Mouse (Mus musculus) forebrain, embryonic 13.5 days (tissue): ENCODE data around the gene Gdnf. TPM values are rescaled to one million over a fixed set of nuclear protein-coding genes. Genes with fewer than 3 reads are reported as not detected.

Experiments
- ATAC-seq: fragments of 200-750 bp; cut with Nextera tagmentation; 2 replicates; pipeline ENCODE4 v1.8.0; 2017
- H3K27ac ChIP-seq: fragments of 300-500 bp; sonication (generic); 2 replicates; pipeline ENCODE4 v1.5.1; 2015; ENCODE audit warnings: inconsistent platforms, mild to moderate bottlenecking, moderate library complexity
- H3K27me3 ChIP-seq: fragments of 300-500 bp; sonication (generic); 2 replicates; pipeline ENCODE4 v1.6.1; 2015; ENCODE audit warnings: mild to moderate bottlenecking, inconsistent platforms
- H3K36me3 ChIP-seq: fragments of 300-500 bp; sonication (generic); 2 replicates; pipeline ENCODE4 v1.6.1; 2015; ENCODE audit warnings: mild to moderate bottlenecking, inconsistent platforms; ENCODE audit not compliant: poor library complexity, severe bottlenecking
- H3K4me1 ChIP-seq: fragments of 300-500 bp; sonication (generic); 2 replicates; pipeline ENCODE4 v1.6.1; 2015; ENCODE audit warnings: inconsistent platforms
- H3K4me2 ChIP-seq: fragments of 300-500 bp; sonication (generic); 2 replicates; pipeline ENCODE4 v1.6.1; 2015; ENCODE audit warnings: inconsistent platforms, mild to moderate bottlenecking, moderate library complexity
- H3K4me3 ChIP-seq: fragments of 300-500 bp; sonication (generic); 2 replicates; pipeline ENCODE4 v1.5.1; 2015; ENCODE audit warnings: mild to moderate bottlenecking, inconsistent platforms
- H3K9ac ChIP-seq: fragments of 300-500 bp; sonication (generic); 2 replicates; pipeline ENCODE4 v1.6.1; 2015; ENCODE audit warnings: mild to moderate bottlenecking, inconsistent platforms
- H3K9me3 ChIP-seq: fragments of 300-500 bp; sonication (generic); replicated peaks from 2 replicates; pipeline ENCODE4 v1.6.1; 2016; ENCODE audit warnings: inconsistent platforms
- WGBS: fragments of 180-500 bp; shearing (Covaris S2); methylation state at CpG from one replicate; pipeline ENCODE4 v1.1.7; 2015; 5-methylcytosine and 5-hydroxymethylcytosine counted together
- polyA plus RNA-seq: library from polyadenylated mRNA; unstranded; fragments of >200 nt; fragmentation: Nextera tagmentation; extraction: Ambion mirVana; gene quantifications from 2 replicates; pipeline ENCODE4 v1.2.1, GENCODE M21; 2015

The Gdnf gene
- not detected in 2 replicates for polyA plus RNA-seq

GRCm38 (mm10) chr15:7810556-7811252 is at the start of gene Gdnf:
Gene Gdnf, plus strand, starts transcription at chr15:7810846.
- Histone ChIP-seq H3K9me3 (no peaks in the 10 kb centered on the region), H3K4me2 (peak within 1 kb of the TSS; percentile 94), H3K27me3 (peaks cover 99% of the 10 kb centered on the region), H3K4me1 (peaks cover 45% of the 10 kb centered on the region), H3K9ac (peak within 1 kb of the TSS; percentile 56), H3K4me3 (peak within 1 kb of the TSS; percentile 50), H3K27ac (no peak within 1 kb of the TSS), H3K36me3 (no peaks in the 10 kb centered on the region)
- peak; percentile 57 for ATAC-seq
- WGBS = under 1% methylated on average over 64 of the region's 73 CpGs

- no peak for ATAC-seq
- H3K9me3 ChIP-seq = no peaks in the 10 kb centered on the region
- H3K4me1 ChIP-seq = no peaks in the 10 kb centered on the region
- H3K36me3 ChIP-seq = no peaks in the 10 kb centered on the region
- H3K27ac ChIP-seq = no peak overlapping the region
- WGBS = 91% methylated on average over 7 of the region's 7 CpGs
- H3K4me3 ChIP-seq = no peak overlapping the region
- no peak overlapping the region for H3K4me2 ChIP-seq
- no peaks in the 10 kb centered on the region for H3K27me3 ChIP-seq
- no peak overlapping the region for H3K9ac ChIP-seq
Observed at GRCm38 (mm10) chr15:7767166-7767565, 43.5 kb upstream of the Gdnf start.

- Histone ChIP-seq H3K27ac (no peak overlapping the region), H3K9me3 (no peaks in the 10 kb centered on the region), H3K4me1 (no peaks in the 10 kb centered on the region), H3K27me3 (no peaks in the 10 kb centered on the region), H3K9ac (no peak overlapping the region), H3K4me2 (no peak overlapping the region), H3K36me3 (no peaks in the 10 kb centered on the region), H3K4me3 (no peak overlapping the region)
- WGBS = 86% methylated on average over 8 of the region's 8 CpGs
- ATAC-seq = no peak
Observed at GRCm38 (mm10) chr15:7772983-7773382, 37.7 kb upstream of the Gdnf start.

GRCm38 (mm10) chr15:7781517-7781916 is 29.1 kb upstream of the Gdnf start:
- no peak overlapping the region for H3K4me3 ChIP-seq
- no peak overlapping the region for H3K4me2 ChIP-seq
- no peak overlapping the region for H3K27ac ChIP-seq
- WGBS = 89% methylated on average over 5 of the region's 5 CpGs
- H3K9ac ChIP-seq = no peak overlapping the region
- H3K9me3 ChIP-seq = no peaks in the 10 kb centered on the region; the same call in 1 of the 2 replicates
- no peaks in the 10 kb centered on the region for H3K27me3 ChIP-seq
- ATAC-seq = no peak
- H3K36me3 ChIP-seq = no peaks in the 10 kb centered on the region
- H3K4me1 ChIP-seq = no peaks in the 10 kb centered on the region

- no peak for ATAC-seq
- Histone ChIP-seq H3K4me2 (peak overlapping the region; percentile 94), H3K9me3 (no peaks in the 10 kb centered on the region), H3K4me3 (peak overlapping the region; percentile 50), H3K9ac (peak overlapping the region; percentile 56), H3K27ac (no peak overlapping the region), H3K36me3 (no peaks in the 10 kb centered on the region), H3K27me3 (peaks cover 93% of the 10 kb centered on the region), H3K4me1 (peaks cover 38% of the 10 kb centered on the region)
- WGBS = under 1% methylated on average over 29 of the region's 32 CpGs
Observed at GRCm38 (mm10) chr15:7809841-7810391, 730 bp upstream of the Gdnf start.

- Histone ChIP-seq H3K9me3 (no peaks in the 10 kb centered on the region), H3K4me2 (peak overlapping the region; percentile 94), H3K4me3 (peak overlapping the region; percentile 50), H3K4me1 (peaks cover 48% of the 10 kb centered on the region), H3K9ac (peak overlapping the region; percentile 56; the same call in 1 of the 2 replicates), H3K36me3 (no peaks in the 10 kb centered on the region), H3K27me3 (peaks cover 100% of the 10 kb centered on the region), H3K27ac (no peak overlapping the region)
- ATAC-seq = no peak
- WGBS = 1% methylated on average over 11 of the region's 11 CpGs
Observed at GRCm38 (mm10) chr15:7811253-7811625, 593 bp downstream of the Gdnf start.

GRCm38 (mm10) chr15:7811856-7812733 is 1.4 kb downstream of the Gdnf start:
- Histone ChIP-seq H3K27ac (no peak overlapping the region), H3K4me3 (no peak overlapping the region), H3K27me3 (peaks cover 100% of the 10 kb centered on the region), H3K4me2 (peak overlapping the region; percentile 94; the same call in 1 of the 2 replicates), H3K9ac (no peak overlapping the region), H3K9me3 (no peaks in the 10 kb centered on the region), H3K36me3 (no peaks in the 10 kb centered on the region), H3K4me1 (peaks cover 48% of the 10 kb centered on the region)
- WGBS = 4% methylated on average over 24 of the region's 24 CpGs
- no peak for ATAC-seq

GRCm38 (mm10) chr15:7812872-7813530 is 2.4 kb downstream of the Gdnf start:
- WGBS = under 1% methylated on average over 41 of the region's 41 CpGs
- H3K36me3 ChIP-seq = no peaks in the 10 kb centered on the region
- H3K4me2 ChIP-seq = peak overlapping the region; percentile 90
- ATAC-seq = peak; percentile 74
- peak overlapping the region; percentile 53 for H3K9ac ChIP-seq
- H3K27me3 ChIP-seq = peaks cover 100% of the 10 kb centered on the region
- H3K4me1 ChIP-seq = peaks cover 48% of the 10 kb centered on the region
- no peaks in the 10 kb centered on the region for H3K9me3 ChIP-seq
- no peak overlapping the region for H3K27ac ChIP-seq
- peak overlapping the region; percentile 47 for H3K4me3 ChIP-seq

- peak overlapping the region; percentile 47 for H3K4me3 ChIP-seq
- no peaks in the 10 kb centered on the region for H3K9me3 ChIP-seq
- H3K36me3 ChIP-seq = no peaks in the 10 kb centered on the region
- no peak overlapping the region for H3K27ac ChIP-seq
- WGBS = under 1% methylated on average over 27 of the region's 45 CpGs
- H3K4me1 ChIP-seq = peaks cover 48% of the 10 kb centered on the region
- peak; percentile 36 for ATAC-seq
- peaks cover 100% of the 10 kb centered on the region for H3K27me3 ChIP-seq
- peak overlapping the region; percentile 53 for H3K9ac ChIP-seq
- peak overlapping the region; percentile 90 for H3K4me2 ChIP-seq
Observed at GRCm38 (mm10) chr15:7813531-7814370, 3.1 kb downstream of the Gdnf start.

GRCm38 (mm10) chr15:7814371-7814680 is 3.7 kb downstream of the Gdnf start:
- no peak overlapping the region for H3K27ac ChIP-seq
- H3K9ac ChIP-seq = no peak overlapping the region
- peak overlapping the region; percentile 90; the same call in 1 of the 2 replicates for H3K4me2 ChIP-seq
- H3K4me1 ChIP-seq = peaks cover 48% of the 10 kb centered on the region
- no peak for ATAC-seq
- H3K9me3 ChIP-seq = no peaks in the 10 kb centered on the region
- peaks cover 99% of the 10 kb centered on the region for H3K27me3 ChIP-seq
- H3K4me3 ChIP-seq = peak overlapping the region; percentile 47; the same call in 1 of the 2 replicates
- WGBS = 4% methylated on average over 7 of the region's 7 CpGs
- H3K36me3 ChIP-seq = no peaks in the 10 kb centered on the region

GRCm38 (mm10) chr15:7814917-7815316 is 4.3 kb downstream of the Gdnf start:
- H3K27ac ChIP-seq = no peak overlapping the region
- ATAC-seq = no peak
- H3K36me3 ChIP-seq = no peaks in the 10 kb centered on the region
- no peak overlapping the region for H3K9ac ChIP-seq
- WGBS = 2% methylated on average over 13 of the region's 13 CpGs
- H3K4me3 ChIP-seq = no peak overlapping the region
- H3K9me3 ChIP-seq = no peaks in the 10 kb centered on the region
- peaks cover 43% of the 10 kb centered on the region for H3K4me1 ChIP-seq
- H3K27me3 ChIP-seq = peaks cover 98% of the 10 kb centered on the region
- H3K4me2 ChIP-seq = peak overlapping the region; percentile 51
